Mouse (Mus musculus) liver, postnatal 0 days (tissue): ENCODE data around the gene Spats2l. TPM values are rescaled to one million over a fixed set of nuclear protein-coding genes. Genes with fewer than 3 reads are reported as not detected.

Experiments
- ATAC-seq: fragments of 200-750 bp; cut with Nextera tagmentation; 2 replicates; pipeline ENCODE4 v1.8.0; 2017; ENCODE audit warnings: mild to moderate bottlenecking, moderate library complexity
- DNase-seq: peaks from one replicate; pipeline ENCODE4 v3.0.0-alpha.2; 2016
- H3K27ac ChIP-seq: fragments of 300-500 bp; sonication (generic); 2 replicates; pipeline ENCODE4 v1.5.1; 2014; ENCODE audit warnings: antibody characterized with exemption, moderate library complexity, mild to moderate bottlenecking, low read depth
- H3K27me3 ChIP-seq: fragments of 300-500 bp; sonication (generic); 2 replicates; pipeline ENCODE4 v1.6.1; 2014; ENCODE audit warnings: low read length, control low read depth, mixed read lengths; ENCODE audit not compliant: insufficient read depth
- H3K36me3 ChIP-seq: fragments of 300-500 bp; sonication (generic); replicated peaks from 2 replicates; pipeline ENCODE4 v1.6.1; 2014; ENCODE audit warnings: mild to moderate bottlenecking, control low read depth, low read length, moderate library complexity, mixed read lengths; ENCODE audit not compliant: insufficient read depth
- H3K4me1 ChIP-seq: fragments of 300-500 bp; sonication (generic); 2 replicates; pipeline ENCODE4 v1.6.1; 2014; ENCODE audit warnings: antibody characterized with exemption, mild to moderate bottlenecking, control low read depth; ENCODE audit not compliant: insufficient read depth
- H3K4me2 ChIP-seq: fragments of 300-500 bp; sonication (generic); 2 replicates; pipeline ENCODE4 v1.6.1; 2014; ENCODE audit warnings: low read depth, mild to moderate bottlenecking, low read length, moderate library complexity, mixed read lengths
- H3K4me3 ChIP-seq: fragments of 300-500 bp; sonication (generic); 2 replicates; pipeline ENCODE4 v1.5.1; 2014; ENCODE audit warnings: low read depth, low read length
- H3K9ac ChIP-seq: fragments of 300-500 bp; sonication (generic); replicated peaks from 2 replicates; pipeline ENCODE4 v1.6.1; 2014; ENCODE audit warnings: mild to moderate bottlenecking, moderate library complexity
- H3K9me3 ChIP-seq: fragments of 300-500 bp; sonication (generic); 2 replicates; pipeline ENCODE4 v1.6.1; 2016; ENCODE audit warnings: mild to moderate bottlenecking, control low read depth, low read length, mixed read lengths
- CTCF ChIP-seq: sonication (generic); IDR thresholded peaks from 2 replicates; pipeline ENCODE4 v1.5.1; 2016; ENCODE audit warnings: antibody characterized with exemption, low read depth
- EP300 ChIP-seq: IDR thresholded peaks from 2 replicates; pipeline ENCODE4 v1.6.1; 2016; ENCODE audit warnings: antibody characterized with exemption, low read depth, mild to moderate bottlenecking
- WGBS: fragments of 180-500 bp; shearing (Covaris S2); extraction: QIAGEN DNeasy Blood & Tissue Kit; methylation state at CpG from one replicate; pipeline ENCODE4 v1.1.7; 2014; ENCODE audit not compliant: insufficient replicate concordance; 5-methylcytosine and 5-hydroxymethylcytosine counted together
- polyA plus RNA-seq: library from polyadenylated mRNA; unstranded; fragments of >200 nt; fragmentation: Nextera tagmentation; extraction: Ambion mirVana; gene quantifications from 2 replicates; pipeline ENCODE4 v1.2.1, GENCODE M21; 2015

Spats2l gene
- polyA plus RNA-seq, 1 experiment from 2014 or later, result 10.2 TPM

DNA sequence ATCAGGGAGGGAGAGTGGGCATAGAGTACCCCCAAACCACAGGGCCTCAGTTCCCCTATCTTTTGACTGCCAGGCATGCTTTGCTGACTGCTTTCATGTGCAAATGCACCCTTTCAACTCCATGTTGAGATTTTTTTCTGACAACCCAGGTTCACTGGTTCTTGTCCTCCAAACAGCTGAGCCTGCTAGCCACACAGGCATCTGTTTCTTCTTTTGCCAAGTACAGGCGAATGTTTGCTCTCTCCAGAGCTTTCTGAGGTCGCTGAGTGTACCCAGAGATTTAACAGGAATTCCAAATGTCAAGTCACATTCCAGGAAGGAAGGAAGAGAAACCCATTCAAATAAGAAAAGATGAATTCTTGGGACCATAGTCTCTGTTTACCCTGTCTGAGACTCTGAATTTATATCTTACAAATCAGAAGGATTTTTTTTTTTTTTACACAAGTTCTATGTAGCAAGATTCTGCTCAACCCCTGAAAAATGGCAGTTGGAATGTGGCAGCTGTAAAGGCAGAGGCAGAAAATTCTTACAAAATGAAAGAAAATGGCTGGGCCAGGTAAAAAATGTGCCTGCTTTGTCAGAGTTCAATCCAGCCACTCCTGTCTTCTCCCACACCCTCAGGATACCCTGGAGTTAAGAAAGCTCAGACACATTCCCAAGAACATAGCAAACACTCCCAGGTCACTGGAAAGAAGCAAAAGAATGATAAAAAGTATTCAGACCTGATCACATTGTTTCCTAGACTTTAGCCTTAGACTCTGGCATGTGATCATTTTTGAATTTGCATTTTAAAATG lies 173.8 kb downstream of the Spats2l start:
- TF ChIP-seq CTCF (no peak), EP300 (no peak)
- Histone ChIP-seq H3K4me2 (no peak overlapping the region), H3K27me3 (no peaks in the 10 kb centered on the region), H3K36me3 (peaks cover 3% of the 10 kb centered on the region; the same call in 1 of the 2 replicates), H3K9ac (no peak overlapping the region), H3K27ac (no peak overlapping the region), H3K9me3 (no peaks in the 10 kb centered on the region), H3K4me1 (no peaks in the 10 kb centered on the region), H3K4me3 (no peak overlapping the region)
- DNase-seq (no peak), ATAC-seq (no peak)
- WGBS, result 45% methylated on average over 2 of the region's 2 CpGs

DNA sequence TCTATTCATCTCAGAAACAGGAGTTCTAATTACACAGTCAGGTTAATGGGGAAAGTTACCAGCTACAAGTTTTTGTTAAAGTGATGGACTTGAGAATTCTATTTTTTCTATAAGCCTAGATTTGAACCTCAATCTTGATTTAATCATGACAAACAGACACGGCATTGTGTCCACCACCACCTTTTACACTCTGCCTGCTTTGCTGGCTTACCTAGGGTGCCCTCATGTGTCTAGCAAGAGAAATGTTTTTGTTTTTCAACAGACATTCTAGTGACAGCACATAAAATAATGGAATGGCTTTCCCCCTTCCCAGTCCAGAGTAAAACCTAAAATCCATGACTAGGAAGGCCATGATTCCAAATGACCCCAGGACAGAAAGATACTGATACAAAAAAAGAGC lies 175.2 kb downstream of the Spats2l start:
- 28% methylated on average over 1 of the region's 1 CpGs for whole genome bisulfite sequencing
- TF ChIP-seq CTCF (peak; percentile 57), EP300 (no peak)
- Histone ChIP-seq H3K9me3 (no peaks in the 10 kb centered on the region), H3K27ac (no peak overlapping the region), H3K36me3 (0 out of 2 replicates have a peak, but pooled peaks cover 3% of the 10 kb centered on the region), H3K4me2 (no peak overlapping the region), H3K27me3 (no peaks in the 10 kb centered on the region), H3K9ac (no peak overlapping the region), H3K4me1 (no peaks in the 10 kb centered on the region), H3K4me3 (no peak overlapping the region)
- DNase-seq (no peak), ATAC-seq (no peak)

DNA sequence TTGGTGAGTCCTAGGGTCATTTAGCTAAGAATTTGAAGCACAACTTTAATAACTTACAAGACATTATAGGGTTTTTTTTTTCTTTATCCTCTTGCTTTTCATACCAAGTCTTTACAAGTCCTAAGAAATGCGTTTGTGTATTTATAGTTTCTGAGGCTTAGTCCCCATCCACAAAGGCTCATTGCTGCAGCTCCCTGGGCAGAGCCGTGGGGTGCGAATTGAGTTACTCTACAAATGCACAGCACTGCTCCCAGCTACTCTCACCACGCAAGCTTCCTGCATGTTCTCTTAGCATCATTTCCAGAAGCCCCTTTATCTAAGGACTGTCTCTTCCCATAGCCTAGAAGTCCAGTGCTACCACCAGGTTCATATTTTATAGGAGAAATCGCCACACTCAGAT lies 175.8 kb downstream of the Spats2l start:
- no peaks in the 10 kb centered on the region for H3K27me3 ChIP-seq
- no peaks in the 10 kb centered on the region for H3K9me3 ChIP-seq
- no peak overlapping the region for H3K4me3 ChIP-seq
- DNase-seq (no peak), ATAC-seq (no peak)
- H3K27ac ChIP-seq, result no peak overlapping the region
- TF ChIP-seq EP300 (no peak), CTCF (no peak)
- H3K4me2 ChIP-seq, result no peak overlapping the region
- H3K9ac ChIP-seq, result no peak overlapping the region
- no peaks in the 10 kb centered on the region for H3K4me1 ChIP-seq
- 82% methylated on average over 5 of the region's 5 CpGs for WGBS
- 0 out of 2 replicates have a peak, but pooled peaks cover 6% of the 10 kb centered on the region for H3K36me3 ChIP-seq

DNA sequence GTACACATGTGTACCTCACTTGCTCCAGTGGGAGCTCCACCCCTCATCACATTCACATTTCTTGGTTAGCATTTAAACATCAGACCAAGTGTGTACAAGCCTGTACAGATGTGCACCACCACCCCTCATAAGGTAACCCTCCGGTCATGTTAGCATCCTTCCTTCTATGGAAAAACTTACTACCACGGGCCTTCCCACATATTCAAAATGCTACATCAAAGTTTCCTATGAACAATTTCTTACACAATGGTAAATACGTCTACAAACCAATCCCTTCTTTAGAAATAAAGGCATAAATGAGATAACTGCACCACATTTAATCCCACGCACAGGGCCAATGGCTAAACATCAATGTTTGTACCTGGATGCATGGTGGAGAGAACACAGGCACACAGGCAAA lies 178.5 kb downstream of the Spats2l start:
- H3K4me3 ChIP-seq, result no peak overlapping the region
- no peaks in the 10 kb centered on the region for H3K27me3 ChIP-seq
- 84% methylated on average over 4 of the region's 4 CpGs for WGBS
- H3K36me3 ChIP-seq, result peaks cover 22% of the 10 kb centered on the region
- no peak for DNase-seq
- no peaks in the 10 kb centered on the region for H3K4me1 ChIP-seq
- H3K9ac ChIP-seq, result no peak overlapping the region
- no peaks in the 10 kb centered on the region for H3K9me3 ChIP-seq
- H3K4me2 ChIP-seq, result no peak overlapping the region
- TF ChIP-seq EP300 (no peak), CTCF (no peak)
- H3K27ac ChIP-seq, result no peak overlapping the region
- ATAC-seq, result no peak

DNA sequence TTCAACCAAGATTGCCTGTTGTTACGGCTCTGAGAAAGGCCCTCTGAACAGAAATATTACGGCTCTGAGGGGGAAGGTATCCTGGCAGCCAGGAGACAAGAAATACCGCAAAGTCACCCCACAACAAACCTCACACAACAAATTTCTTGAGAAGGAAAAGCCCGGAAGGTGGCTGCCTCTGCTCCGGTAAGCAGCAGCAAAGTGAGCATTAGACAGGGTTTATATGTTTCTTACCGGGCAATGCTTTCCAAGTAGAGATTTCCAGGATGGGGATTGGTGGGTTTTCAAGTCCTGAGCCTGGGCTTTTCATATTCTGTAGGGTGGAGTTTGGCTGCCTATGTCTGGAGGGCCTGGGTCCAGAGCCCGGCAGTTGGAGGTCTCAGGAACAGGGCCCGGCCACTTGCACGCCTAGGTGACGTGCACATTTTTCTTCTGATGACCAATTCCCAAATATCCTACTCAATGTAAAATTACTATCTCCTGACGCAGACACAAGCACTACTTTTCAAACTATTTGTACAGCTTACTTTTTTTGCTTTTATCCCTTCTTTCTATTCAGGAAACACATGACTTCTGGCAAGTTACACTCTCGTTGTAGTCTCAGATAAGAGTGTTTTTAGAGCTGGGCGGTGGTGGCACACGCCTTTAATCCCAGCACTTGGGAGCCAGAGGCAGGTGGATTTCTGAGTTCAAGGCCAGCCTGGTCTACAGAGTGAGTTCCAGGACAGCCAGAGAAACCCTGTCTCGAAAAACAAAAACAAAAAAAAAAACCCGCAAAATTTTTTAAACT lies 179.8 kb downstream of the Spats2l start:
- no peak for TF ChIP-seq CTCF
- no peak for TF ChIP-seq EP300
- no peaks in the 10 kb centered on the region for H3K4me1 ChIP-seq
- H3K27me3 ChIP-seq, result no peaks in the 10 kb centered on the region
- H3K4me3 ChIP-seq, result no peak overlapping the region
- H3K36me3 ChIP-seq, result peaks cover 22% of the 10 kb centered on the region
- H3K9me3 ChIP-seq, result no peaks in the 10 kb centered on the region
- 79% methylated on average over 16 of the region's 16 CpGs for WGBS
- no peak overlapping the region for H3K27ac ChIP-seq
- no peak overlapping the region for H3K4me2 ChIP-seq
- no peak for DNase-seq
- no peak overlapping the region for H3K9ac ChIP-seq
- ATAC-seq, result no peak

DNA sequence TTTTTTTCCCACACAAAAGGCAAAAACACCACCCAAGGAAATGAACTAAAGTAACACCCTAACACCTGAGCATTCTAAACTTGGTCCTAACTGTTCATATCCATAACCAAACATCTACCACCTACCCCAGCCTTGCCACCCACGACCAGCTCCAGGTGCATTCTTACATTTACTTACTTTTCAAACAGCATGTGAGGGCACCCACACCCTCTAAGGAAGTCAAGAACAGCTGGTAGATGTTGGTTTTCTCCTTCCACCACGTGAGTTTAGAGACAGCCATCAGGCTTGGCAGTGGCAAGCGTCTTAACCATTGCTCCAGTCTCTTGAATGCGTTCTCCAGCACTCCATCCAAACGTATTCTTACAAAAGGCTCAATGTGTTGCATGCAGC lies 180.4 kb downstream of the Spats2l start:
- H3K9ac ChIP-seq, result no peak overlapping the region
- no peaks in the 10 kb centered on the region for H3K27me3 ChIP-seq
- H3K36me3 ChIP-seq, result peaks cover 22% of the 10 kb centered on the region
- ATAC-seq (no peak), DNase-seq (no peak)
- H3K9me3 ChIP-seq, result no peaks in the 10 kb centered on the region
- 72% methylated on average over 5 of the region's 5 CpGs for WGBS
- H3K4me3 ChIP-seq, result no peak overlapping the region
- no peak overlapping the region for H3K27ac ChIP-seq
- H3K4me1 ChIP-seq, result no peaks in the 10 kb centered on the region
- no peak overlapping the region for H3K4me2 ChIP-seq
- no peak for TF ChIP-seq CTCF
- TF ChIP-seq EP300, result no peak
